Mouse (Mus musculus) CH12.LX (cell line): ENCODE results near the gene Tstd1. TPM values are rescaled to one million over a fixed set of nuclear protein-coding genes. Genes with fewer than 3 reads are reported as not detected.
A peak's percentile ranks its signal among the peaks of the same experiment; 100 is the strongest.

Experiments
- DNase-seq: peaks from one replicate; pipeline ENCODE4 v3.0.0-alpha.2; 2013; ENCODE audit errors: extremely low read depth
- H3K27ac ChIP-seq: 2 replicates; pipeline ENCODE4 v1.5.1; 2012; ENCODE audit warnings: low read depth, mild to moderate bottlenecking, control low read depth, moderate library complexity; ENCODE audit not compliant: insufficient read depth
- H3K27me3 ChIP-seq: replicated peaks from 2 replicates; pipeline ENCODE3; 2012; ENCODE audit warnings: inconsistent platforms
- H3K36me3 ChIP-seq, 2 experiments: replicated peaks in 1 of 2; 2 replicates each; pipeline versions ENCODE3 to v1.6.1; 2012; ENCODE audit warnings: inconsistent platforms in 1 of 2, low read length in 1 of 2, mild to moderate bottlenecking in 1 of 2, mixed read lengths in 1 of 2, moderate library complexity in 1 of 2; ENCODE audit not compliant: control insufficient read depth in 1 of 2, insufficient read depth in 1 of 2
- H3K4me1 ChIP-seq, 2 experiments: 2 replicates each; pipeline ENCODE4 v1.6.1; 2012; ENCODE audit warnings: inconsistent platforms in 1 of 2, moderate library complexity in 1 of 2; ENCODE audit not compliant: insufficient read depth in 2 of 2, control insufficient read depth in 1 of 2
- H3K4me2 ChIP-seq: 2 replicates; pipeline ENCODE4 v1.6.1; 2012; ENCODE audit warnings: low read depth, mild to moderate bottlenecking, control low read depth; ENCODE audit not compliant: poor library complexity, insufficient read depth, severe bottlenecking
- H3K4me3 ChIP-seq, 3 experiments: fragments of 150-350 bp in 1 of 3; sonication (generic) in 1 of 3; replicated peaks in 1 of 3; 2 replicates each; pipeline versions ENCODE3 to v1.5.1; 2011 to 2012; ENCODE audit warnings: low read depth in 2 of 3, low read length in 2 of 3, mild to moderate bottlenecking in 2 of 3, moderate library complexity in 2 of 3, control low read depth in 1 of 3, improper control_type of control experiment in 1 of 3, inconsistent platforms in 1 of 3, mixed read lengths in 1 of 3; ENCODE audit not compliant: poor library complexity in 1 of 3
- H3K79me2 ChIP-seq: replicated peaks from 2 replicates; pipeline ENCODE4 v1.6.1; 2012; ENCODE audit warnings: mild to moderate bottlenecking, moderate library complexity; ENCODE audit not compliant: control insufficient read depth, poor library complexity, insufficient read depth, severe bottlenecking; ENCODE audit errors: extremely low read depth
- H3K9ac ChIP-seq: 2 replicates; pipeline ENCODE4 v1.6.1; 2012; ENCODE audit warnings: low read depth, mild to moderate bottlenecking, control low read depth, moderate library complexity; ENCODE audit not compliant: insufficient read depth
- H3K9me3 ChIP-seq: replicated peaks from 2 replicates; pipeline ENCODE3; 2012; ENCODE audit warnings: low read length, inconsistent platforms, mixed read lengths
- CHD2 ChIP-seq: IDR thresholded peaks from 2 replicates; pipeline ENCODE4 v1.6.1; 2011; ENCODE audit warnings: low read length, improper control_type of control experiment
- CTCF ChIP-seq, 2 experiments: IDR thresholded peaks in 1 of 2; conservative IDR thresholded peaks in 1 of 2; 2 replicates each; pipeline ENCODE4 v1.5.1; 2011 to 2012; ENCODE audit warnings: low read depth in 2 of 2, low read length in 2 of 2, improper control_type of control experiment in 1 of 2, inconsistent platforms in 1 of 2, mild to moderate bottlenecking in 1 of 2, moderate library complexity in 1 of 2
- ELF1 ChIP-seq: IDR thresholded peaks from 2 replicates; pipeline ENCODE4 v1.6.1; 2014; ENCODE audit warnings: low read depth, mild to moderate bottlenecking, inconsistent platforms, low read length, improper control_type of control experiment
- ETS1 ChIP-seq: conservative IDR thresholded peaks from 2 replicates; pipeline ENCODE4 v1.6.1; 2012; ENCODE audit warnings: low read depth, mild to moderate bottlenecking, inconsistent platforms, low read length, improper control_type of control experiment, moderate library complexity
- IRF4 ChIP-seq: IDR thresholded peaks from 2 replicates; pipeline ENCODE4 v1.6.1; 2014; ENCODE audit warnings: low read depth, mild to moderate bottlenecking, inconsistent platforms, low read length, improper control_type of control experiment
- JUN ChIP-seq: IDR thresholded peaks from 2 replicates; pipeline ENCODE4 v1.6.1; 2011; ENCODE audit warnings: low read depth, mild to moderate bottlenecking, low read length, improper control_type of control experiment, moderate library complexity; ENCODE audit not compliant: insufficient read depth
- JUND ChIP-seq: conservative IDR thresholded peaks from 2 replicates; pipeline ENCODE4 v1.6.1; 2011; ENCODE audit warnings: low read depth, low read length, improper control_type of control experiment
- MAFK ChIP-seq: IDR thresholded peaks from 2 replicates; pipeline ENCODE4 v1.6.1; 2011; ENCODE audit warnings: low read length, improper control_type of control experiment; ENCODE audit not compliant: insufficient replicate concordance
- MAZ ChIP-seq: IDR thresholded peaks from 2 replicates; pipeline ENCODE4 v1.6.1; 2012; ENCODE audit warnings: low read depth, mild to moderate bottlenecking, inconsistent platforms, low read length, improper control_type of control experiment, moderate library complexity
- NELFE ChIP-seq: IDR thresholded peaks from 2 replicates; pipeline ENCODE4 v1.6.1; 2011; ENCODE audit warnings: low read depth, low read length, improper control_type of control experiment
- NRF1 ChIP-seq: IDR thresholded peaks from 2 replicates; pipeline ENCODE4 v1.6.1; 2014; ENCODE audit warnings: low read depth, mild to moderate bottlenecking, inconsistent platforms, low read length, improper control_type of control experiment, moderate library complexity
- SIN3A ChIP-seq: IDR thresholded peaks from 2 replicates; pipeline ENCODE4 v1.6.1; 2012; ENCODE audit warnings: low read length, improper control_type of control experiment, inconsistent platforms
- USF1 ChIP-seq: IDR thresholded peaks from 2 replicates; pipeline ENCODE4 v1.6.1; 2014; ENCODE audit warnings: low read depth, mild to moderate bottlenecking, inconsistent platforms, low read length, improper control_type of control experiment
- ZC3H11A ChIP-seq: IDR thresholded peaks from 2 replicates; pipeline ENCODE4 v1.6.1; 2012; ENCODE audit warnings: low read depth, mild to moderate bottlenecking, inconsistent platforms, low read length, improper control_type of control experiment
- ZNF384 ChIP-seq: IDR thresholded peaks from 2 replicates; pipeline ENCODE4 v1.6.1; 2012; ENCODE audit warnings: low read depth, low read length, improper control_type of control experiment, inconsistent platforms
- dilution Hi-C: fragments of 300-500 bp; cut with MboI; formaldehyde crosslinking; loops from 2 replicates; pipeline ENCODE4 v1.14.3; 2020; ENCODE audit warnings: low sequenced_read_pairs; ENCODE audit not compliant: extremely low pct_unique_long_range_greater_than_20kb, extremely low pct_ligation_motif_present
- in situ Hi-C: fragments of 300-500 bp; cut with MboI; formaldehyde crosslinking; loops from 3 replicates; pipeline ENCODE4 v1.14.3; 2019; ENCODE audit warnings: low sequenced_read_pairs, low pct_ligation_motif_present, low pct_unique_long_range_greater_than_20kb, mixed read lengths
- polyA plus RNA-seq: library from polyadenylated mRNA; unstranded; fragments of >175 nt; gene quantifications from 2 replicates; pipeline ENCODE4 v1.2.1, GENCODE M21; 2012; ENCODE audit warnings: low read depth; ENCODE audit not compliant: insufficient read length
- total RNA-seq, 2 experiments: library from RNA; depleted of rRNA; stranded (reverse); fragments of 300-350 nt in 1 of 2; fragments of >200 nt in 1 of 2; gene quantifications; 2 replicates each; pipeline ENCODE4 v1.2.3; 2012 to 2014

Tstd1 gene
- total and polyA plus RNA-seq, 3 experiments: 1.4 to 3.5 (median 2.5) TPM

- no peak for TF ChIP-seq CTCF (conservative IDR thresholded peaks at IDR 0.05 in 1 of 2, IDR thresholded peaks at IDR 0.05 in 1 of 2; ENCODE audit: low read depth in 2 of 2, low read length in 2 of 2)
- no peak for TF ChIP-seq ZNF384
Observed at GRCm38 (mm10) chr1:171412001-171412441, 6.7 kb upstream of the Tstd1 start (continued).

GRCm38 (mm10) chr1:171412446-171412845 lies 6.2 kb upstream of the Tstd1 start:
- Histone ChIP-seq H3K9me3 (no peaks in the 10 kb centered on the region), H3K4me2 (peak overlapping the region; percentile 72), H3K27me3 (no peaks in the 10 kb centered on the region), H3K9ac (peak overlapping the region; percentile 94), H3K27ac (peak overlapping the region; percentile 93; the same call in 1 of the 2 replicates), H3K79me2 (peaks cover 33% of the 10 kb centered on the region), H3K4me3 (peak overlapping the region; percentile 87 to 88 (median 88)), H3K4me1 (peaks cover 8 to 53% of the 10 kb centered on the region in 2 experiments; a peak in 3 of 4 replicates), H3K36me3 (peaks cover 38 to 63% of the 10 kb centered on the region in 2 experiments)
- in situ Hi-C loops: no loop called here
- DNase-seq: no peak
- TF ChIP-seq JUN (no peak), USF1 (no peak), ZNF384 (no peak), MAFK (no peak), IRF4 (no peak), ELF1 (no peak)
- dilution Hi-C loops: no loop called here

- in situ Hi-C loops: no loop called here
- no peak for DNase-seq
- no peak overlapping the region for H3K4me3 ChIP-seq
Observed at GRCm38 (mm10) chr1:171413608-171414007, 5.1 kb upstream of the Tstd1 start.

More at GRCm38 (mm10) chr1:171413608-171414007, 5.1 kb upstream of the Tstd1 start:
- no peaks in the 10 kb centered on the region for H3K27me3 ChIP-seq
- H3K9ac ChIP-seq: no peak overlapping the region
- H3K4me2 ChIP-seq: no peak overlapping the region
- dilution Hi-C loops: no loop called here
- H3K27ac ChIP-seq: no peak overlapping the region
- H3K36me3 ChIP-seq: peaks cover 38 to 62% of the 10 kb centered on the region in 2 experiments
- no peaks in the 10 kb centered on the region for H3K9me3 ChIP-seq
- no peak for TF ChIP-seq ETS1
- no peak for TF ChIP-seq CHD2
- no peak for TF ChIP-seq ZNF384
- TF ChIP-seq ZC3H11A: no peak
- no peak for TF ChIP-seq JUN
- no peak for TF ChIP-seq JUND
- TF ChIP-seq NELFE: no peak
- TF ChIP-seq IRF4: no peak
- TF ChIP-seq SIN3A: no peak
- no peak for TF ChIP-seq NRF1
- TF ChIP-seq MAZ: no peak
- H3K4me1 ChIP-seq: peaks cover 8 to 43% of the 10 kb centered on the region in 2 experiments; a peak in 3 of 4 replicates
- H3K79me2 ChIP-seq: peaks cover 33% of the 10 kb centered on the region
